Mouse (Mus musculus): ENCODE measurements at regions not wholly inside any gene's neighbourhood (a gene's known extent, or its start where the extent isn't known, plus 50 kb on each side); places are given as distances from the start of the nearest gene placed in this dataset.
A peak's percentile ranks its signal among the peaks of the same experiment; 100 is the strongest.

GRCm38 (mm10) chr13:78640340-78640739 is 440.8 kb upstream of the Nr2f1 start:
- no peak for ATAC-seq
- WGBS: 85% methylated on average over 1 of the region's 1 CpGs
- H3K4me2 ChIP-seq (ENCODE audit: low read depth): no peak overlapping the region
- no peaks in the 10 kb centered on the region for H3K9me3 ChIP-seq (ENCODE audit: low read length)
- H3K4me1 ChIP-seq (ENCODE audit: insufficient read depth): 0 out of 2 replicates have a peak, but pooled peaks cover 3% of the 10 kb centered on the region
- no peak overlapping the region for H3K4me3 ChIP-seq (ENCODE audit: low read depth, low read length)
- no peaks in the 10 kb centered on the region for H3K27me3 ChIP-seq (ENCODE audit: insufficient read depth, low read length)
- no peak overlapping the region for H3K9ac ChIP-seq
- no peak for DNase-seq
- no peaks in the 10 kb centered on the region for H3K36me3 ChIP-seq (ENCODE audit: insufficient read depth)
- H3K27ac ChIP-seq (ENCODE audit: low read depth, low read length): no peak overlapping the region
- TF ChIP-seq CTCF (IDR thresholded peaks at IDR 0.05; ENCODE audit: low read depth): peak; percentile 23; the same call in 1 of the 2 replicates

GRCm38 (mm10) chr13:78638462-78638861 is 438.9 kb upstream of the Nr2f1 start:
- no peak overlapping the region for H3K27ac ChIP-seq (ENCODE audit: low read depth, low read length)
- no peak for TF ChIP-seq CTCF (IDR thresholded peaks at IDR 0.05; ENCODE audit: low read depth)
- DNase-seq (peak; percentile 33), ATAC-seq (peak; percentile 77)
- no peak overlapping the region for H3K9ac ChIP-seq
- H3K4me2 ChIP-seq (ENCODE audit: low read depth): no peak overlapping the region
- no peaks in the 10 kb centered on the region for H3K36me3 ChIP-seq (ENCODE audit: insufficient read depth)
- 79% methylated on average over 5 of the region's 5 CpGs for WGBS
- H3K9me3 ChIP-seq (ENCODE audit: low read length): no peaks in the 10 kb centered on the region
- H3K4me1 ChIP-seq (ENCODE audit: insufficient read depth): 0 out of 2 replicates have a peak, but pooled peaks cover 3% of the 10 kb centered on the region
- H3K4me3 ChIP-seq (ENCODE audit: low read depth, low read length): no peak overlapping the region
- H3K27me3 ChIP-seq (ENCODE audit: insufficient read depth, low read length): no peaks in the 10 kb centered on the region

GRCm38 (mm10) chr13:78631609-78632008 is 432.1 kb upstream of the Nr2f1 start:
- Histone ChIP-seq H3K4me3 (ENCODE audit: low read depth, low read length) (no peak overlapping the region), H3K9ac (no peak overlapping the region), H3K4me1 (ENCODE audit: insufficient read depth) (no peaks in the 10 kb centered on the region), H3K4me2 (ENCODE audit: low read depth) (no peak overlapping the region), H3K27me3 (ENCODE audit: insufficient read depth, low read length) (no peaks in the 10 kb centered on the region), H3K27ac (ENCODE audit: low read depth, low read length) (no peak overlapping the region), H3K9me3 (ENCODE audit: low read length) (no peaks in the 10 kb centered on the region), H3K36me3 (ENCODE audit: insufficient read depth) (no peaks in the 10 kb centered on the region)
- ATAC-seq (no peak), DNase-seq (no peak)
- no peak for TF ChIP-seq CTCF (IDR thresholded peaks at IDR 0.05; ENCODE audit: low read depth)
- WGBS: 86% methylated on average over 2 of the region's 2 CpGs

- no peaks in the 10 kb centered on the region for H3K27me3 ChIP-seq (ENCODE audit: insufficient read depth, low read length)
- H3K4me1 ChIP-seq (ENCODE audit: insufficient read depth): no peaks in the 10 kb centered on the region
- no peak overlapping the region for H3K27ac ChIP-seq (ENCODE audit: low read depth, low read length)
- no peak overlapping the region for H3K4me2 ChIP-seq (ENCODE audit: low read depth)
- H3K9me3 ChIP-seq (ENCODE audit: low read length): no peaks in the 10 kb centered on the region
- ATAC-seq: 0 out of 2 replicates have a peak, but pooled peaks have one; percentile 20
- no peak overlapping the region for H3K9ac ChIP-seq
- WGBS: 16% methylated on average over 10 of the region's 10 CpGs
- TF ChIP-seq CTCF (IDR thresholded peaks at IDR 0.05; ENCODE audit: low read depth): no peak
- no peaks in the 10 kb centered on the region for H3K36me3 ChIP-seq (ENCODE audit: insufficient read depth)
- no peak for DNase-seq
- H3K4me3 ChIP-seq (ENCODE audit: low read depth, low read length): no peak overlapping the region
Measured at GRCm38 (mm10) chr13:78629041-78629727, 429.6 kb upstream of the Nr2f1 start.

- Histone ChIP-seq H3K9me3 (ENCODE audit: low read length) (no peaks in the 10 kb centered on the region), H3K27me3 (ENCODE audit: insufficient read depth, low read length) (no peaks in the 10 kb centered on the region), H3K9ac (no peak overlapping the region), H3K36me3 (ENCODE audit: insufficient read depth) (no peaks in the 10 kb centered on the region), H3K4me1 (ENCODE audit: insufficient read depth) (no peaks in the 10 kb centered on the region), H3K4me3 (ENCODE audit: low read depth, low read length) (no peak overlapping the region), H3K27ac (ENCODE audit: low read depth, low read length) (no peak overlapping the region), H3K4me2 (ENCODE audit: low read depth) (no peak overlapping the region)
- 95% methylated on average over 2 of the region's 2 CpGs for WGBS
- TF ChIP-seq CTCF (IDR thresholded peaks at IDR 0.05; ENCODE audit: low read depth): no peak
- DNase-seq: no peak
- no peak for ATAC-seq
Measured at GRCm38 (mm10) chr13:78623652-78624051, 424.1 kb upstream of the Nr2f1 start.

GRCm38 (mm10) chr13:78602861-78603211 is 403.3 kb upstream of the Nr2f1 start:
- 60% methylated on average over 1 of the region's 1 CpGs for WGBS
- no peaks in the 10 kb centered on the region for H3K27me3 ChIP-seq (ENCODE audit: insufficient read depth, low read length)

GRCm38 (mm10) chr13:78602211-78602860 is 402.8 kb upstream of the Nr2f1 start:
- Histone ChIP-seq H3K4me1 (ENCODE audit: insufficient read depth) (peaks cover 5% of the 10 kb centered on the region; the same call in 1 of the 2 replicates), H3K4me2 (ENCODE audit: low read depth) (no peak overlapping the region), H3K9me3 (ENCODE audit: low read length) (no peaks in the 10 kb centered on the region), H3K9ac (no peak overlapping the region), H3K27ac (ENCODE audit: low read depth, low read length) (no peak overlapping the region; the same call in 1 of the 2 replicates), H3K27me3 (ENCODE audit: insufficient read depth, low read length) (no peaks in the 10 kb centered on the region), H3K4me3 (ENCODE audit: low read depth, low read length) (no peak overlapping the region), H3K36me3 (ENCODE audit: insufficient read depth) (no peaks in the 10 kb centered on the region)
- ATAC-seq (peak; percentile 81), DNase-seq (peak; percentile 21)
- WGBS: 25% methylated on average over 6 of the region's 6 CpGs
- no peak for TF ChIP-seq CTCF (IDR thresholded peaks at IDR 0.05; ENCODE audit: low read depth)

More at GRCm38 (mm10) chr13:78602861-78603211, 403.3 kb upstream of the Nr2f1 start:
- peaks cover 5% of the 10 kb centered on the region; the same call in 1 of the 2 replicates for H3K4me1 ChIP-seq (ENCODE audit: insufficient read depth)
- peak; percentile 6 for DNase-seq
- H3K4me2 ChIP-seq (ENCODE audit: low read depth): no peak overlapping the region
- H3K9ac ChIP-seq: no peak overlapping the region
- H3K36me3 ChIP-seq (ENCODE audit: insufficient read depth): no peaks in the 10 kb centered on the region
- no peak overlapping the region for H3K27ac ChIP-seq (ENCODE audit: low read depth, low read length)
- H3K4me3 ChIP-seq (ENCODE audit: low read depth, low read length): no peak overlapping the region
- no peak for TF ChIP-seq CTCF (IDR thresholded peaks at IDR 0.05; ENCODE audit: low read depth)
- H3K9me3 ChIP-seq (ENCODE audit: low read length): no peaks in the 10 kb centered on the region
- ATAC-seq: no peak

Data from forebrain, postnatal 0 days (tissue).